Mouse (Mus musculus) embryonic facial prominence, embryonic 11.5 days (tissue): Measurements from ENCODE around the gene Gucy2e. TPM values are rescaled to one million over a fixed set of nuclear protein-coding genes. Genes with fewer than 3 reads are reported as not detected.

Source experiments
- ATAC-seq: fragments of 200-750 bp; cut with Nextera tagmentation; replicated peaks from 2 replicates; pipeline ENCODE4 v1.8.0; 2017; ENCODE audit warnings: low read depth; ENCODE audit not compliant: insufficient number of reproducible peaks, low FRiP score, low TSS enrichment
- DNase-seq: peaks from one replicate; pipeline ENCODE4 v3.0.0-alpha.2; 2015; ENCODE audit warnings: low spot score
- H3K27ac ChIP-seq: fragments of 300-500 bp; sonication (generic); replicated peaks from 2 replicates; pipeline ENCODE4 v1.5.1; 2014; ENCODE audit warnings: mild to moderate bottlenecking, low read depth, low read length, control low read depth
- H3K27me3 ChIP-seq: fragments of 300-500 bp; sonication (generic); 2 replicates; pipeline ENCODE4 v1.6.1; 2014; ENCODE audit warnings: mild to moderate bottlenecking, low read length, moderate library complexity, mixed read lengths; ENCODE audit not compliant: control insufficient read depth, insufficient read depth
- H3K36me3 ChIP-seq: fragments of 300-500 bp; sonication (generic); replicated peaks from 2 replicates; pipeline ENCODE4 v1.6.1; 2014; ENCODE audit warnings: low read depth, mild to moderate bottlenecking, low read length, moderate library complexity, mixed read lengths; ENCODE audit not compliant: control insufficient read depth, insufficient read depth
- H3K4me1 ChIP-seq: fragments of 300-500 bp; sonication (generic); 2 replicates; pipeline ENCODE4 v1.6.1; 2014; ENCODE audit warnings: low read length, mixed read lengths; ENCODE audit not compliant: control insufficient read depth, insufficient read depth
- H3K4me2 ChIP-seq: fragments of 300-500 bp; sonication (generic); 2 replicates; pipeline ENCODE4 v1.6.1; 2014; ENCODE audit warnings: low read depth, mild to moderate bottlenecking, control low read depth, low read length, moderate library complexity
- H3K4me3 ChIP-seq: fragments of 300-500 bp; sonication (generic); 2 replicates; pipeline ENCODE4 v1.5.1; 2014; ENCODE audit warnings: low read depth, low read length, control low read depth
- H3K9ac ChIP-seq: fragments of 300-500 bp; sonication (generic); replicated peaks from 2 replicates; pipeline ENCODE4 v1.6.1; 2014; ENCODE audit warnings: mild to moderate bottlenecking, control low read depth, low read length
- H3K9me3 ChIP-seq: fragments of 300-500 bp; sonication (generic); replicated peaks from 2 replicates; pipeline ENCODE4 v1.6.1; 2016; ENCODE audit warnings: mild to moderate bottlenecking, low read length, inconsistent platforms, mixed read lengths; ENCODE audit not compliant: control insufficient read depth
- WGBS: fragments of 180-500 bp; shearing (Covaris S2); extraction: QIAGEN DNeasy Blood & Tissue Kit; methylation state at CpG from one replicate; pipeline ENCODE4 v1.1.7; 2014; 5-methylcytosine and 5-hydroxymethylcytosine counted together
- polyA plus RNA-seq: library from polyadenylated mRNA; unstranded; fragments of >200 nt; fragmentation: Nextera tagmentation; extraction: Ambion mirVana; gene quantifications from 2 replicates; pipeline ENCODE4 v1.2.1, GENCODE M21; 2014

Gucy2e gene
- polyA plus RNA-seq: 0.06 TPM in 1 of 2 replicates, not detected in the other

GRCm38 (mm10) chr11:69236926-69237260, at the start of gene Gucy2e:
Gucy2e (minus strand) TSS chr11:69237036.
- Histone ChIP-seq H3K36me3 (no peaks in the 10 kb centered on the region), H3K27me3 (peaks cover 22% of the 10 kb centered on the region), H3K4me3 (peak within 1 kb of the TSS; percentile 40), H3K9me3 (no peaks in the 10 kb centered on the region), H3K9ac (peak within 1 kb of the TSS; percentile 57), H3K4me2 (peak within 1 kb of the TSS; percentile 75), H3K4me1 (no peaks in the 10 kb centered on the region), H3K27ac (no peak within 1 kb of the TSS)
- ATAC-seq (no peak), DNase-seq (no peak)
- WGBS: 18% methylated on average over 13 of the region's 13 CpGs

GRCm38 (mm10) chr11:69277267-69277666, 40.4 kb upstream of the Gucy2e start:
- Histone ChIP-seq H3K4me1 (no peaks in the 10 kb centered on the region), H3K36me3 (no peaks in the 10 kb centered on the region), H3K9me3 (no peaks in the 10 kb centered on the region), H3K9ac (no peak overlapping the region), H3K4me3 (no peak overlapping the region), H3K4me2 (no peak overlapping the region), H3K27ac (no peak overlapping the region), H3K27me3 (no peaks in the 10 kb centered on the region)
- no peak for DNase-seq
- ATAC-seq: no peak
- WGBS: 65% methylated on average over 5 of the region's 5 CpGs

GRCm38 (mm10) chr11:69276081-69276480, 39.2 kb upstream of the Gucy2e start:
- no peaks in the 10 kb centered on the region for H3K4me1 ChIP-seq
- H3K36me3 ChIP-seq: no peaks in the 10 kb centered on the region
- no peaks in the 10 kb centered on the region for H3K27me3 ChIP-seq
- no peak overlapping the region for H3K4me2 ChIP-seq
- ATAC-seq (no peak), DNase-seq (no peak)
- no peak overlapping the region for H3K9ac ChIP-seq
- H3K4me3 ChIP-seq: no peak overlapping the region
- WGBS: 72% methylated on average over 2 of the region's 2 CpGs
- no peak overlapping the region for H3K27ac ChIP-seq
- no peaks in the 10 kb centered on the region for H3K9me3 ChIP-seq

DNA sequence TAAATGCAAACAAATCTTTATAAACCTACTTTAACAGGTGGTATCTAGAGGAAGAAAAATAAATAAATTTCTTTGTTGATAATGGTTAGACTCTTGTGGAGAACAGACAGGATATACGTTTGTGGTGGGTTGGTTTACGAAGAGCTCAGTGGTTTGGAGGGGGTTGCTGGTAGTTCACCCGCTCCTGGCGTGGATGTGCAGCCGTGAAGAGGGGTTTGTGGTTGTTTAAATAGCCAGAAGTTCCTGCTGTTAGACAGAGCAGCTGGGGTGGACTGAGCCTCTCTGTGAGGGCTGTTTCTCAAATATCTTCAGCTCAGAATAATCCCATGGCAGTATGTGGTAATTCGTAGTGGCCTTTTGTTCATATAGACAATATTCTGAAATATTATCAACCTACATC, 38.8 kb upstream of the Gucy2e start:
- Histone ChIP-seq H3K4me3 (no peak overlapping the region), H3K9ac (no peak overlapping the region), H3K36me3 (no peaks in the 10 kb centered on the region), H3K9me3 (no peaks in the 10 kb centered on the region), H3K27ac (no peak overlapping the region), H3K4me2 (no peak overlapping the region), H3K4me1 (no peaks in the 10 kb centered on the region), H3K27me3 (no peaks in the 10 kb centered on the region)
- DNase-seq (no peak), ATAC-seq (no peak)
- WGBS: 73% methylated on average over 6 of the region's 6 CpGs

DNA sequence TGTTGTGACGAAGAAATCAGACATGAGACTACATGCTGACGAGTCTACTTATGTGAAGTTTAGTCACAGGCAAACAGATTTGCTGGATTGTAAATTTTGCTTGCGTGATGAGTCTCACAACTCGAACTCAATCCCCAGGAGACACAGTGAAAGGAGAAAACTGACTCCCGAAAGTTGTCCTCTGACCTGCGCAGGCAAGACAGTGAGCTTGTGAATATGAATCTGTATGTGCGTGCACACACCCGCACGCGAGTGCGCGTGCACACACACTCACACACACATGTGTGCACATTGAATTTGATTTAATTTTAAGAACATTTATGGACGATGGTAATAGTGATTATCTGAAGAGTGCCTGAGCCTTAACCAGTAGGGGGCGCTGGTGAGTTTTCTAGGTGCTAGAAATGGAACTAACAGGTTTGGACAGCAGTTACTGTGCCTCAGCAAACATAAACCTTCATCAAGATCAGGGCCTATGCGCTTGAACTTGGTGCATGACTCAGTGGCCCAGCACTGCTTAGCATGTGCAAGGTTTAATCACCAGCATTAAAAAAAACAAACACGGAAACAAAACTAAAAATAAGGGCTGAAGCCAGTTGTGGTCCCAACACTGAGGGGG, 35.4 kb upstream of the Gucy2e start:
- Histone ChIP-seq H3K4me1 (no peaks in the 10 kb centered on the region), H3K4me3 (no peak overlapping the region), H3K27ac (no peak overlapping the region), H3K36me3 (no peaks in the 10 kb centered on the region), H3K9me3 (no peaks in the 10 kb centered on the region), H3K9ac (no peak overlapping the region), H3K27me3 (no peaks in the 10 kb centered on the region), H3K4me2 (no peak overlapping the region)
- peak; percentile 92 for DNase-seq
- 37% methylated on average over 16 of the region's 16 CpGs for WGBS
- no peak for ATAC-seq

DNA sequence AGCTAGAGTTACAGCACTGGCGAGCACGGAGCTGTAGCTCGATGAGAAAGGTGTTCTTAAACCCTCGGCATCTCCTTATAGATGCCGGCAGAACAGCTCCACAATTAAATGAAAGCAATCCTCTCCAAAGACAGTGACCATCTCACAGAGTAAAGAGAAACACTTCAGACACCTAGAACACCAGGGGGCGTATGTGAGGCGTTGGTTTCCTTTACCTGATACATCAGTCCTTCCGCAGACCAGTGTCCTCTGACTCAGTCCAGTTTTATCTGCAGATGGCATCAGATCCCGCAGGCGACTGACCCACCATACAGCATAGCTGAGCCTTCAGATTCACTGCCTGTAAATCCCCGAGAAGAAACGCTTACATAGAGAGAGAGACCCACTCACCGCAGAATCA, 32.7 kb upstream of the Gucy2e start:
- no peak overlapping the region for H3K4me3 ChIP-seq
- H3K9me3 ChIP-seq: no peaks in the 10 kb centered on the region
- ATAC-seq (no peak), DNase-seq (peak; percentile 87)
- no peaks in the 10 kb centered on the region for H3K36me3 ChIP-seq
- no peak overlapping the region for H3K9ac ChIP-seq
- H3K27ac ChIP-seq: no peak overlapping the region
- H3K4me2 ChIP-seq: no peak overlapping the region
- WGBS: 13% methylated on average over 13 of the region's 13 CpGs
- H3K27me3 ChIP-seq: no peaks in the 10 kb centered on the region
- no peaks in the 10 kb centered on the region for H3K4me1 ChIP-seq

- Histone ChIP-seq H3K27ac (no peak overlapping the region), H3K36me3 (no peaks in the 10 kb centered on the region), H3K9me3 (no peaks in the 10 kb centered on the region), H3K9ac (no peak overlapping the region), H3K4me2 (no peak overlapping the region), H3K4me1 (no peaks in the 10 kb centered on the region), H3K27me3 (no peaks in the 10 kb centered on the region), H3K4me3 (no peak overlapping the region)
- WGBS: 89% methylated on average over 13 of the region's 13 CpGs
- ATAC-seq: no peak
- DNase-seq: no peak
These were observed 31.3 kb upstream of the Gucy2e start for GRCm38 (mm10) chr11:69268100-69268499.

- Histone ChIP-seq H3K4me1 (no peaks in the 10 kb centered on the region), H3K4me2 (no peak overlapping the region), H3K36me3 (no peaks in the 10 kb centered on the region), H3K27ac (no peak overlapping the region), H3K27me3 (no peaks in the 10 kb centered on the region), H3K9ac (peak overlapping the region; percentile 15; the same call in 1 of the 2 replicates), H3K9me3 (no peaks in the 10 kb centered on the region), H3K4me3 (no peak overlapping the region)
- 30% methylated on average over 7 of the region's 7 CpGs for WGBS
- ATAC-seq (no peak), DNase-seq (peak; percentile 59)
These were observed 30.5 kb upstream of the Gucy2e start for GRCm38 (mm10) chr11:69267341-69267740.
